Mouse (Mus musculus): ENCODE data around the gene Asprv1. TPM values are rescaled to one million over a fixed set of nuclear protein-coding genes. Genes with fewer than 3 reads are reported as not detected.

Gene Asprv1
- polyA plus RNA-seq, 1 experiment from 2014 or later = 0.71 TPM

Other genes with a start within 250 kb of the Asprv1 start
- gene Pcyox1, start 231.0 kb upstream of the Asprv1 start, polyA plus RNA-seq (2016; fragmentation: Nextera tagmentation; extraction: Ambion mirVana) = 87.1 and 99.4 TPM in 2 replicates
- gene Tia1, start 223.9 kb upstream of the Asprv1 start, polyA plus RNA-seq (2016; fragmentation: Nextera tagmentation; extraction: Ambion mirVana) = 209 and 212 TPM in 2 replicates
- gene Gm44790, start 201.5 kb upstream of the Asprv1 start, polyA plus RNA-seq (2016; fragmentation: Nextera tagmentation; extraction: Ambion mirVana) = 1.8 TPM in 1 of 2 replicates, not detected in the other
- gene C87436, start 189.8 kb upstream of the Asprv1 start, polyA plus RNA-seq (2016; fragmentation: Nextera tagmentation; extraction: Ambion mirVana) = 24.4 and 26.2 TPM in 2 replicates
- 478 and 520 TPM in 2 replicates for gene Pcbp1, start 101.8 kb upstream of the Asprv1 start, polyA plus RNA-seq (2016; fragmentation: Nextera tagmentation; extraction: Ambion mirVana)
- 11.8 and 22.2 TPM in 2 replicates for gene Mxd1, start 41.0 kb downstream of the Asprv1 start, polyA plus RNA-seq (2016; fragmentation: Nextera tagmentation; extraction: Ambion mirVana)
- 120 and 128 TPM in 2 replicates for gene Snrnp27, start 56.4 kb downstream of the Asprv1 start, polyA plus RNA-seq (2016; fragmentation: Nextera tagmentation; extraction: Ambion mirVana)
- gene Gmcl1, start 105.2 kb downstream of the Asprv1 start, polyA plus RNA-seq (2016; fragmentation: Nextera tagmentation; extraction: Ambion mirVana) = 35.0 and 38.1 TPM in 2 replicates
- gene Anxa4, start 165.4 kb downstream of the Asprv1 start, polyA plus RNA-seq (2016; fragmentation: Nextera tagmentation; extraction: Ambion mirVana) = 7.4 and 8.7 TPM in 2 replicates
- 12.1 and 18.8 TPM in 2 replicates for gene Aak1, start 221.4 kb downstream of the Asprv1 start, polyA plus RNA-seq (2016; fragmentation: Nextera tagmentation; extraction: Ambion mirVana)